Mouse (Mus musculus) heart, postnatal 0 days (tissue): ENCODE measurements around the gene Spats2l. TPM values are rescaled to one million over a fixed set of nuclear protein-coding genes. Genes with fewer than 3 reads are reported as not detected.

ENCODE experiments used
- ATAC-seq: fragments of 200-750 bp; cut with Nextera tagmentation; 2 replicates; pipeline ENCODE4 v1.8.0; 2017; ENCODE audit warnings: low read depth, moderate number of reproducible peaks, moderate library complexity; ENCODE audit not compliant: insufficient read depth
- DNase-seq: peaks from one replicate; pipeline ENCODE4 v3.0.0-alpha.2; 2016; ENCODE audit warnings: low spot score
- H3K27ac ChIP-seq: fragments of 300-500 bp; sonication (generic); 2 replicates; pipeline ENCODE4 v1.5.1; 2014; ENCODE audit warnings: low read depth, mild to moderate bottlenecking
- H3K27me3 ChIP-seq: fragments of 300-500 bp; sonication (generic); 2 replicates; pipeline ENCODE4 v1.6.1; 2014; ENCODE audit warnings: low read length, mixed read lengths; ENCODE audit not compliant: control insufficient read depth, insufficient read depth
- H3K36me3 ChIP-seq: fragments of 300-500 bp; sonication (generic); replicated peaks from 2 replicates; pipeline ENCODE4 v1.6.1; 2014; ENCODE audit warnings: low read length, mixed read lengths; ENCODE audit not compliant: control insufficient read depth, insufficient read depth
- H3K4me1 ChIP-seq: fragments of 300-500 bp; sonication (generic); 2 replicates; pipeline ENCODE4 v1.6.1; 2014; ENCODE audit warnings: antibody characterized with exemption; ENCODE audit not compliant: control insufficient read depth, insufficient read depth
- H3K4me2 ChIP-seq: fragments of 300-500 bp; sonication (generic); 2 replicates; pipeline ENCODE4 v1.6.1; 2014; ENCODE audit warnings: low read depth, mild to moderate bottlenecking, low read length, moderate library complexity
- H3K4me3 ChIP-seq: fragments of 300-500 bp; sonication (generic); 2 replicates; pipeline ENCODE4 v1.5.1; 2014; ENCODE audit warnings: low read depth, low read length
- H3K9ac ChIP-seq: fragments of 300-500 bp; sonication (generic); replicated peaks from 2 replicates; pipeline ENCODE4 v1.6.1; 2014; ENCODE audit warnings: low read depth, low read length, mixed read lengths
- H3K9me3 ChIP-seq: fragments of 300-500 bp; sonication (generic); replicated peaks from 2 replicates; pipeline ENCODE4 v1.6.1; 2016; ENCODE audit warnings: low read length; ENCODE audit not compliant: control insufficient read depth
- CTCF ChIP-seq: IDR thresholded peaks from 2 replicates; pipeline ENCODE4 v1.5.1; 2016; ENCODE audit warnings: antibody characterized with exemption, control low read depth, low read depth
- EP300 ChIP-seq: IDR thresholded peaks from 2 replicates; pipeline ENCODE4 v1.6.1; 2016; ENCODE audit warnings: antibody characterized with exemption, low read depth
- WGBS: fragments of 180-500 bp; shearing (Covaris S2); extraction: QIAGEN DNeasy Blood & Tissue Kit; methylation state at CpG from one replicate; pipeline ENCODE4 v1.1.7; 2014; 5-methylcytosine and 5-hydroxymethylcytosine counted together
- polyA plus RNA-seq: library from polyadenylated mRNA; unstranded; fragments of >200 nt; fragmentation: Nextera tagmentation; extraction: Ambion mirVana; gene quantifications from 2 replicates; pipeline ENCODE4 v1.2.1, GENCODE M21; 2015
- total RNA-seq: library from RNA; depleted of rRNA; stranded (reverse); fragments of >200 nt; gene quantifications from 2 replicates; pipeline ENCODE4 v1.2.3, GENCODE M21; 2014; ENCODE audit warnings: low replicate concordance

Gene Spats2l
- total and polyA plus RNA-seq, 2 experiments from 2014 or later: 12.5 to 48.7 TPM

- Histone ChIP-seq H3K9ac (no peak overlapping the region), H3K27me3 (no peaks in the 10 kb centered on the region), H3K4me3 (no peak overlapping the region), H3K9me3 (no peaks in the 10 kb centered on the region), H3K4me1 (0 out of 2 replicates have a peak, but pooled peaks cover 2% of the 10 kb centered on the region), H3K36me3 (no peaks in the 10 kb centered on the region), H3K4me2 (no peak overlapping the region), H3K27ac (no peak overlapping the region; the same call in 1 of the 2 replicates)
- peak; percentile 75; the same call in 1 of the 2 replicates for ATAC-seq
- TF ChIP-seq CTCF (no peak), EP300 (no peak)
- DNase-seq: peak; percentile 39
- WGBS: 47% methylated on average over 17 of the region's 17 CpGs
Observed at GRCm38 (mm10) chr1:57824966-57825759, 51.2 kb downstream of the Spats2l start.

DNA sequence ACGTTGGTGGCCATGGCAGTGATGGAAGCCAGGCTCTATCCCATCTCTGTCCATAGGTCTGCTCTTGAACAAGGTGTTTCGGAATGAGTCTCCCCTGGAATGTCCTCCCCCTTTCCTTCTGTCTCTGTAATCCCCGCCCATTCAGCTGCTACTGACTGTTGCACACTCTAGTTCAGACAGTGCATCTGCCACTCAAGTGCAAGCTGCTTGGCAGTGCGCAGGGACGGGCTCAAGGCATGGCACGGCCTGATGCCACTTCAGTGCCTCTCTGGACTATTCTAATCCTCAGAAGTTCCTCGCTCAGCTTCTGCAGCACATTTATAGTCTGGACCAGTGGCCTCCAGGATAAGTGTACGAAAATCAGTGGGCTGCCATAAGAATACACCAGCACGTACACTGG, 52.3 kb downstream of the Spats2l start:
- Histone ChIP-seq H3K4me3 (no peak overlapping the region), H3K27me3 (no peaks in the 10 kb centered on the region), H3K36me3 (no peaks in the 10 kb centered on the region), H3K27ac (no peak overlapping the region), H3K4me1 (0 out of 2 replicates have a peak, but pooled peaks cover 2% of the 10 kb centered on the region), H3K9ac (no peak overlapping the region), H3K4me2 (no peak overlapping the region), H3K9me3 (no peaks in the 10 kb centered on the region)
- WGBS: 69% methylated on average over 9 of the region's 9 CpGs
- DNase-seq: no peak
- TF ChIP-seq EP300 (no peak), CTCF (no peak)
- no peak for ATAC-seq

DNA sequence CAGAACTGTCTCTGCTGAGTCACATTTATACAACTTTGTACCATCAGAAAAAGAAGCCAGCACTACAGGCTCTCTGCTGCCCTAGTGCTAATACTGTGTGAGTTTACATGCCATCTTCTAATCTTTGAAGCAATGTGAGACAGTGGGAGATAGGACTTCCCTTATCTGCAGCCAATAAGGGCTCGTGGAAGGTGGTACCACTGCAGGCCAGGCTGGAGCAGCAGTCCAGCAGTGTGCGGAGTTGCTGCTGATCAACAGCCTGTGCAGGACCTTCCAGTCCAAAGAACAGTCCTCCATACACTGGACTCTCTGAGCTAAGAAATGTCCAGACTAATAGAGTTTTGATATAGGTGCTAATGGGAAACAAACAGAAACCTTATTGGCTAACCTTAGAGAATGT, 59.2 kb downstream of the Spats2l start:
- Histone ChIP-seq H3K27me3 (no peaks in the 10 kb centered on the region), H3K4me2 (no peak overlapping the region), H3K36me3 (0 out of 2 replicates have a peak, but pooled peaks cover 2% of the 10 kb centered on the region), H3K9me3 (no peaks in the 10 kb centered on the region), H3K9ac (no peak overlapping the region), H3K27ac (no peak overlapping the region), H3K4me1 (no peaks in the 10 kb centered on the region), H3K4me3 (no peak overlapping the region)
- TF ChIP-seq CTCF: no peak
- no peak for TF ChIP-seq EP300
- DNase-seq (no peak), ATAC-seq (no peak)
- 49% methylated on average over 2 of the region's 2 CpGs for WGBS

DNA sequence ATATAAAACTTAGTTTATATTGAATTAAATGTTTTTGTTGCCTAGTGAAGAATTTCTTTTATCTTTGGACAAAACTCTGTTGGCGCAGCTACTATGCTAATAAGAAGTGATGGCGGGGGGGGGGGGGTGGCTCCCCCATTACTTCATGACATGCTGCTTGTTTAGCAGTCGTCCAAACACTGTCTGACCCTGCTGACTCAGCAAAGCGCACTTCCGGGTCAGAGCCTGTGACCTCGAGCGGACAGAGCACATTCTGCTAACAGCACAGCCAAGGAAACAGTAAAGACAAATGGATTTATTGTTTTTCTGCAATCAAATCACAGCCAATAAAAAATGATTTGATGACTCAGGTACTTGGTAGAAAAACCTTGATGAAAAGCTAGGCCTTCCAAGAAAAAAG, 61.2 kb downstream of the Spats2l start:
- TF ChIP-seq CTCF (no peak), EP300 (no peak)
- no peak for ATAC-seq
- no peaks in the 10 kb centered on the region for H3K9me3 ChIP-seq
- H3K4me1 ChIP-seq: no peaks in the 10 kb centered on the region
- no peak overlapping the region for H3K27ac ChIP-seq
- H3K36me3 ChIP-seq: 0 out of 2 replicates have a peak, but pooled peaks cover 2% of the 10 kb centered on the region
- H3K27me3 ChIP-seq: no peaks in the 10 kb centered on the region
- H3K4me3 ChIP-seq: no peak overlapping the region
- no peak overlapping the region for H3K9ac ChIP-seq
- no peak overlapping the region for H3K4me2 ChIP-seq
- 70% methylated on average over 7 of the region's 7 CpGs for WGBS
- DNase-seq: no peak

DNA sequence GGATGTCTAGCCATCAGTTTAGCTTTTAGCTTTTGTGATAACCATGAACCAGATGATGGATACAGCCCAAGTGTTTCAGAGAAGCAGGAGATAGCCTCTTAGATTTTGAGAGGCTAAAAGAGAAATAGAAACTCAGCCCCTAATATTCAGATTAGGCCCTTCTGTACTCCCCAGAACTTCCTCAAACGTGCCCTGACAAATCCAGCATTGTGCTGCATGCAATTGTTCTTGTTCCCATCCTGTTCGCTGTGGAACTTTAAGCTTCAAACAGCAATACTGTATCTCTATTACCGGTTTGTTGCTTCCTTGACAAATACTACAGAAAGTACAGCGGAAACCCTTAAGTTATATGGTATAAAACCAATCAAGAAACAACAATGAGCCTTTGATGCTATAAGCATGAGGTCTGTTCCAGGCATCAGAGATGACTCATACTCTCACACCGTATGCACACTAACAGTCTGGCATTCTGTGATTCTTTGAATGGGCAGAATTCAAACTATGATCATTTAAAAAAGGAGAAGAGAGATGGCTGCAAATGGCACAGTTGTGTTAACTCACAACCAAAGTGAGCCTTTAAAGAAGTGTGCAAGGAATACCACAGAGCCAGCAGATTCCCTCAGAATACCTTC, 62.8 kb downstream of the Spats2l start:
- ATAC-seq (no peak), DNase-seq (no peak)
- Histone ChIP-seq H3K36me3 (0 out of 2 replicates have a peak, but pooled peaks cover 2% of the 10 kb centered on the region), H3K4me2 (no peak overlapping the region), H3K9me3 (no peaks in the 10 kb centered on the region), H3K27me3 (no peaks in the 10 kb centered on the region), H3K9ac (no peak overlapping the region), H3K4me3 (no peak overlapping the region), H3K4me1 (no peaks in the 10 kb centered on the region), H3K27ac (peak overlapping the region; percentile 6; the same call in 1 of the 2 replicates)
- TF ChIP-seq EP300 (no peak), CTCF (no peak)
- 59% methylated on average over 5 of the region's 5 CpGs for WGBS
